Mouse (Mus musculus): ENCODE measurements around the gene Arf1. TPM values are rescaled to one million over a fixed set of nuclear protein-coding genes. Genes with fewer than 3 reads are reported as not detected.

The Arf1 gene
- total and polyA plus RNA-seq, 2 experiments, result 194 to 336 TPM

- Histone ChIP-seq H3K79me2 (ENCODE audit: control insufficient read depth, insufficient read depth, low read length) (no peaks in the 10 kb centered on the region), H3K9ac (ENCODE audit: low read depth, low read length) (no peak within 1 kb of the TSS; the same call in 1 of the 2 replicates), H3K27ac (replicated peaks; ENCODE audit: insufficient read depth, low read depth, low read length) (peak within 1 kb of the TSS; percentile 30), H3K36me3 (ENCODE audit: control insufficient read depth, insufficient read depth, low read length) (no peaks in the 10 kb centered on the region; the same call in 1 of the 2 replicates), H3K4me1 (ENCODE audit: control insufficient read depth, insufficient read depth, low read length) (no peaks in the 10 kb centered on the region), H3K27me3 (ENCODE audit: control insufficient read depth, insufficient read depth, low read length) (no peaks in the 10 kb centered on the region), H3K4me3 (ENCODE audit: insufficient read depth, low read depth, low read length) (peak within 1 kb of the TSS; percentile 32; the same call in 1 of the 2 replicates)
- WGBS, result 40% methylated on average over 3 of the region's 3 CpGs
- TF ChIP-seq CTCF (IDR thresholded peaks at IDR 0.05; ENCODE audit: low read depth, low read length) (no peak), POLR2A (IDR thresholded peaks at IDR 0.05; ENCODE audit: extremely low read depth, insufficient read depth, low read length) (no peak)
- DNase-seq (ENCODE audit: extremely low read depth, low read depth, low spot score), result no peak
Measured at GRCm38 (mm10) chr11:59182864-59183331, 45.2 kb downstream of the Arf1 start, which contains the start of gene Gjc2. Gene Gjc2 (minus strand): TSS chr11:59183213.

DNA sequence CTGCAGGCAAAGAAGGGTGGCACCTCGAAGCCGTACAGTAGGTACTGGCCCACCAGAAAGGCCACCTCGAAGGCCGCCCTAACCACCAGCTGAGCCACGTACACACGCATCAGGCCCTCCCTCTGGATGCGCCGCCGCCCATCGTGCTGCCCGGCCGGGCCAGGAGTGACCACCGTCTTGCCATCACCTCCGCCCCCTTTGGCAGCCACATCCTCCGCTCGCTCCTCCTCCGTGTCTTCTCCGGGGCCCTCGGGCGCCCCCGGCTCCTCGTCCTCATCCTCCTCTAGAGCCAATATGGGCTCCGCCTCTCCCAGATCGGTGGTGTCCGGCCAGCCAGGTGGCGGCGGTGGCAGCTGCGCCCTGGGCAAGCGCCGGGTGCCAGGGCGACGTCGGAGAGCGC, 51.1 kb downstream of the Arf1 start:
- DNase-seq (ENCODE audit: extremely low read depth, low read depth, low spot score), result no peak
- no peak for TF ChIP-seq CTCF (IDR thresholded peaks at IDR 0.05; ENCODE audit: low read depth, low read length)
- no peak for TF ChIP-seq POLR2A (IDR thresholded peaks at IDR 0.05; ENCODE audit: extremely low read depth, insufficient read depth, low read length)
- Histone ChIP-seq H3K27me3 (ENCODE audit: control insufficient read depth, insufficient read depth, low read length) (peaks cover 13% of the 10 kb centered on the region), H3K79me2 (ENCODE audit: control insufficient read depth, insufficient read depth, low read length) (no peaks in the 10 kb centered on the region), H3K36me3 (ENCODE audit: control insufficient read depth, insufficient read depth, low read length) (no peaks in the 10 kb centered on the region), H3K4me1 (ENCODE audit: control insufficient read depth, insufficient read depth, low read length) (no peaks in the 10 kb centered on the region), H3K27ac (replicated peaks; ENCODE audit: insufficient read depth, low read depth, low read length) (no peak overlapping the region), H3K4me3 (ENCODE audit: insufficient read depth, low read depth, low read length) (no peak overlapping the region), H3K9ac (ENCODE audit: low read depth, low read length) (no peak overlapping the region)
- 20% methylated on average over 34 of the region's 34 CpGs for WGBS

DNA sequence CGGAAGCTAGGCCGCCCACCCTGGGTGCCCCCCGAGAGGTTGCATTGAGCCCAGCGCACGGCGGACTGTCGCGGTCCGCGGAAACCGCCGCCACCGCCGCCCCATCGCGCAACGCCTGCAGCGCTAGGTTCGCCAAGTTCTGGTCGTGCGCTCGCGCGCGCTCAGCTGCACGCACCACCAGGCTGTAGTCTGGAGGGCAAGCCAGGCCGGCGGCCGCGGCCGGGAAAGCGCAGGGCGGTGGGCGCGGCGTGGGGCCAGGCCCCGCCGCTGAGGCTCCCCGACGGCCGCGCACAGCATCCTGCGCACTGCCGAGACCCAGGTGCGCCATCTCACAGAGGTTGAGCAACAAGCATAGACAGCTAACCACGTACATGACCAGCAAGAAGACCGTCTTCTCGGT, 51.6 kb downstream of the Arf1 start:
- Histone ChIP-seq H3K36me3 (ENCODE audit: control insufficient read depth, insufficient read depth, low read length) (no peaks in the 10 kb centered on the region), H3K27me3 (ENCODE audit: control insufficient read depth, insufficient read depth, low read length) (peaks cover 13% of the 10 kb centered on the region), H3K79me2 (ENCODE audit: control insufficient read depth, insufficient read depth, low read length) (no peaks in the 10 kb centered on the region), H3K4me3 (ENCODE audit: insufficient read depth, low read depth, low read length) (no peak overlapping the region), H3K27ac (replicated peaks; ENCODE audit: insufficient read depth, low read depth, low read length) (no peak overlapping the region), H3K9ac (ENCODE audit: low read depth, low read length) (no peak overlapping the region), H3K4me1 (ENCODE audit: control insufficient read depth, insufficient read depth, low read length) (no peaks in the 10 kb centered on the region)
- WGBS, result 8% methylated on average over 48 of the region's 48 CpGs
- TF ChIP-seq POLR2A (IDR thresholded peaks at IDR 0.05; ENCODE audit: extremely low read depth, insufficient read depth, low read length) (no peak), CTCF (IDR thresholded peaks at IDR 0.05; ENCODE audit: low read depth, low read length) (no peak)
- DNase-seq (ENCODE audit: extremely low read depth, low read depth, low spot score), result no peak

DNA sequence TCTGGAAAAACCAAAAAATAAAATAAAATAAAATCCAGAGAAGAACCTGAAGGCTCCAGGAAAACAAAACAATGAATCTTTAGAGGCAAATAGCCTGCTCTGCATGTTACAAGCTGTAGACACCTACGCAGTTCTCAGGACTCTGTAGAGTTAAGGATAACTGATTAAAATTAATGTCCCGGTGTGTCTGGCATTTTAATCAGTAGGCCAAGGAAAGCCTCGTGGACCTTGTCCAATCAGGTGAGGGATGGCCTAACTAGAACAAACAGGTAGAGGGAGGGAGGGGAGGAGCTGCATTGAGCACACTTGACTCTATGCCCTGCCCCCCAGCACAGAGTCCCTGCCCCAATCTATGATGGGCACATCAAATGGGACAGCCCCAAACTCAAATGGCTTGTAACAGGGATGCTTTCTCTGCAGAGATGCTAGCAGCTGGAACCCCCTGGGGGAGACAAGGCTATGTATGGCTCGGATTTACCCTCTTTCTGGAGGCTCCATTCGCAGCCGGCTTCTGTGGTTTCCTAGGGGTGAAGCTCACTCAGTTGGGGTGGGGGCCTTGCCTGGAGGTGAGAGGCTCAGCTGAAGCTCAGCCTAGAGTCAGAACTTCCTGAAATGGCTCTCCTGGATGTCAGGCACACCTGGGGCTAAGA, 53.8 kb downstream of the Arf1 start:
- H3K27me3 ChIP-seq (ENCODE audit: control insufficient read depth, insufficient read depth, low read length), result peaks cover 13% of the 10 kb centered on the region
- no peaks in the 10 kb centered on the region for H3K36me3 ChIP-seq (ENCODE audit: control insufficient read depth, insufficient read depth, low read length)
- no peak overlapping the region for H3K4me3 ChIP-seq (ENCODE audit: insufficient read depth, low read depth, low read length)
- no peak for TF ChIP-seq CTCF (IDR thresholded peaks at IDR 0.05; ENCODE audit: low read depth, low read length)
- TF ChIP-seq POLR2A (IDR thresholded peaks at IDR 0.05; ENCODE audit: extremely low read depth, insufficient read depth, low read length), result no peak
- 66% methylated on average over 6 of the region's 6 CpGs for WGBS
- no peaks in the 10 kb centered on the region for H3K4me1 ChIP-seq (ENCODE audit: control insufficient read depth, insufficient read depth, low read length)
- H3K27ac ChIP-seq (replicated peaks; ENCODE audit: insufficient read depth, low read depth, low read length), result no peak overlapping the region
- no peak for DNase-seq (ENCODE audit: extremely low read depth, low read depth, low spot score)
- no peak overlapping the region for H3K9ac ChIP-seq (ENCODE audit: low read depth, low read length)
- no peaks in the 10 kb centered on the region for H3K79me2 ChIP-seq (ENCODE audit: control insufficient read depth, insufficient read depth, low read length)

DNA sequence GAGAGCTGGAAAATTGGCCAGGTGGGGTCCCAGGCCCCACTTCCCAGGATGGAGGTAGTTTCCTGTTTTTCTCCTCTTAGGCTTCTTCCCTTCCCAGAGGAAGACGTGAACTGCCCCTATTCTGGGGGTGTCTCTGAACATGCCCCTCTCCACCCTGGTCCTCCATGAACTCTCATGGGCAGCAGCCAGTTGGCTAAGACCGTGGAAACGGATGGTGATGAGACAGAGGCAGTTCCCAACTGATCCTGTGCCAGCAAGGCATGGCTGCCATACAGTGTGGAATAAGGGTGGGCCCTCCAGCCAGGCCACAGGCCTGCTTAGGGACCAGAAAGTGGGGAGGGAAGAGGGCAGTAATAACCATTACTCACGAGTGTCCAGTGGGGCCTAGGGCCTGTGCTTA, 57.5 kb downstream of the Arf1 start:
- no peak for DNase-seq (ENCODE audit: extremely low read depth, low read depth, low spot score)
- TF ChIP-seq CTCF (IDR thresholded peaks at IDR 0.05; ENCODE audit: low read depth, low read length), result no peak
- no peaks in the 10 kb centered on the region for H3K36me3 ChIP-seq (ENCODE audit: control insufficient read depth, insufficient read depth, low read length)
- WGBS, result 77% methylated on average over 4 of the region's 4 CpGs
- H3K27me3 ChIP-seq (ENCODE audit: control insufficient read depth, insufficient read depth, low read length), result no peaks in the 10 kb centered on the region
- no peak overlapping the region for H3K9ac ChIP-seq (ENCODE audit: low read depth, low read length)
- H3K4me1 ChIP-seq (ENCODE audit: control insufficient read depth, insufficient read depth, low read length), result no peaks in the 10 kb centered on the region
- H3K4me3 ChIP-seq (ENCODE audit: insufficient read depth, low read depth, low read length), result no peak overlapping the region
- H3K27ac ChIP-seq (replicated peaks; ENCODE audit: insufficient read depth, low read depth, low read length), result no peak overlapping the region
- no peaks in the 10 kb centered on the region for H3K79me2 ChIP-seq (ENCODE audit: control insufficient read depth, insufficient read depth, low read length)

DNA sequence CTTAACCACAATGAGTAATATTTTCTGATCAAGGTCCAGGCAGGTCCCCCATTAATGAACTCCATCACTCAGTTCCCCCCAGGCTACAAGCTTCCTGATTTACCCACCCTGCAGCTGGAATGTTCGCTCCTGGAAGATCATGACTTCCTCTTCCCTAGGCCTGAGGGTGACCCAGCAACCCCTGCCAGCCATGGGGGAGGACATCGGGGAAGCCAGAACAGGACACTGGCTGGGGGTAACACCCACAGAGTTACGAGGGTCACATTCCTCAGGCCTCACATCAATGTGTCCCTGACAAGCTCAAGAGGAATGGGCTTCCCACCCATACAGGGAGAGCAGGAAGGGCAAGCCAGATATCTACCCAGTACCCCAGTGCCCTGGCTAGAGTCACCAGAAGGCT, 58.3 kb downstream of the Arf1 start:
- Histone ChIP-seq H3K4me1 (ENCODE audit: control insufficient read depth, insufficient read depth, low read length) (no peaks in the 10 kb centered on the region), H3K36me3 (ENCODE audit: control insufficient read depth, insufficient read depth, low read length) (no peaks in the 10 kb centered on the region), H3K9ac (ENCODE audit: low read depth, low read length) (no peak overlapping the region), H3K4me3 (ENCODE audit: insufficient read depth, low read depth, low read length) (no peak overlapping the region), H3K27me3 (ENCODE audit: control insufficient read depth, insufficient read depth, low read length) (no peaks in the 10 kb centered on the region), H3K79me2 (ENCODE audit: control insufficient read depth, insufficient read depth, low read length) (no peaks in the 10 kb centered on the region), H3K27ac (replicated peaks; ENCODE audit: insufficient read depth, low read depth, low read length) (no peak overlapping the region)
- no peak for TF ChIP-seq POLR2A (IDR thresholded peaks at IDR 0.05; ENCODE audit: extremely low read depth, insufficient read depth, low read length)
- no peak for TF ChIP-seq CTCF (IDR thresholded peaks at IDR 0.05; ENCODE audit: low read depth, low read length)
- 74% methylated on average over 3 of the region's 3 CpGs for WGBS
- no peak for DNase-seq (ENCODE audit: extremely low read depth, low read depth, low spot score)
